In the genomic region with DNA sequence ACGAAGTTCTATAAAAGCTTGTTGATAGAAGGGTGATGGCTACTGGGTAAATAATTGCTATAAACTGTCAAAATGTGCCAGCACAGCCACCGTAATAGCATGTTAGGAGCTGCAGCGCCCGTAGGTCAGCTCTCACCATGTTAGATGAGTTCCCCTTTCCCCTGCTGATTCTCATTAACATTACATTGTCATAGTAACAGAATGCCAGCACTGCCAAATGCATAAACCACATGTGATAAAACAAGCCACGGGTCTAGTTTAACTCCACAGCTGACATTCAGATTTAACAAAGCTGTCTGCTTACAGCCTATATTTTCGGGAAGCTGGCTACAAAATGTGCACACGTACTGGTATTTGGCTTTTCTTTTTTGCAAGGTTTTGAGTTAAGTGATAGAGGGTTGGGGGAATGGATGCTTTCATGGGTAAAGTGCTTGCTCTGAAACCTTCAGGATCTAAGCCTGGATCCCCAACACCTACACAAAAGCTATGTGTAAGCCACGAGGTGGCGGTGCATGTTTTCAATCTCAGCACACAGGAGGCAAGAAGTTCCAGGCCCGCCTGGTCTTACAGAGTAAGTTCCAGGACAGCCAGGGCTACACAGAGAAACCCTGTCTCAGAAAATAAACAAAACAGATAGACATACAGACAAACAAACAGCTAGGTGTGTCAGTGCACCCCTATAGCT, we compare ENCODE assay signal across 16 mouse cellular contexts.
DNase-seq lines count a peak whose midpoint lies in the region; ATAC-seq and TF ChIP-seq lines count a peak whose summit lies in the region.
"Had no signal": no experiment of that assay in that cellular context is flagged by ENCODE, and none has a peak within 500 bp of the region (broad histone marks: within the 10 kb centered on the region; RNA-seq: fewer than 3 reads in every experiment).

No protein-coding gene starts in this region.

- peak; percentile 65 for ATAC-seq in frontal cortex, adult (ENCODE audit: low TSS enrichment)
- ATAC-seq in megakaryocyte-erythroid progenitor cell, adult 5-6 weeks (replicated peaks; ENCODE audit: low FRiP score, low TSS enrichment, poor library complexity, severe bottlenecking), result peak; percentile 34; the same call in 1 of the 2 replicates
- ATAC-seq in kidney, embryonic 15.5 days (replicated peaks; ENCODE audit: low FRiP score), result no peak
- ATAC-seq: inflammation-experienced regulatory T-cells, adult 6 months; Patski had no signal

- H3K4me2 ChIP-seq in kidney, embryonic 15.5 days, result no peak overlapping the region
- H3K4me2 ChIP-seq: embryonic facial prominence, embryonic 13.5 days; heart, embryonic 15.5 days; liver, embryonic 15.5 days had no signal

- peak; percentile 7 to 80 for DNase-seq in left cerebral cortex, postnatal 14 days (ENCODE audit: low spot score in 2 of 2)
- DNase-seq in left cerebral cortex, adult 11 months (ENCODE audit: low spot score), result no peak
- DNase-seq in brain, embryonic 14.5 days (ENCODE audit: low read depth), result peak; percentile 51
- DNase-seq in adrenal gland, postnatal 10 days, result no peak
- DNase-seq: adrenal gland, postnatal 14 days; cerebellum, adult 9-10 months; thymus, postnatal 25 days had no signal

- no peaks in the 10 kb centered on the region for H3K36me3 ChIP-seq in kidney, embryonic 15.5 days
- H3K36me3 ChIP-seq: embryonic facial prominence, embryonic 13.5 days; heart, embryonic 15.5 days; liver, embryonic 15.5 days had no signal

- no peak overlapping the region for H3K9ac ChIP-seq in kidney, embryonic 15.5 days
- H3K9ac ChIP-seq: embryonic facial prominence, embryonic 13.5 days; heart, embryonic 15.5 days; liver, embryonic 15.5 days had no signal

- no peak for TF ChIP-seq CTCF in brain, embryonic 14.5 days (IDR thresholded peaks at IDR 0.05; ENCODE audit: borderline replicate concordance, extremely low read depth, insufficient read depth, insufficient read length)

- whole genome bisulfite sequencing in kidney, embryonic 15.5 days, result 81% methylated on average over 10 of the region's 10 CpGs

- intact Hi-C loops in left cerebral cortex, postnatal 14 days (cut with DNase I), result no loop called here

- H3K4me3 ChIP-seq in kidney, embryonic 15.5 days (replicated peaks), result no peak overlapping the region
- H3K4me3 ChIP-seq: embryonic facial prominence, embryonic 13.5 days; heart, embryonic 15.5 days; liver, embryonic 15.5 days; megakaryocyte, embryonic 14.5 days had no signal

- TF ChIP-seq POLR2A in brain, embryonic 14.5 days (IDR thresholded peaks at IDR 0.05; ENCODE audit: borderline replicate concordance, extremely low read depth, insufficient read depth, insufficient read length, poor library complexity, severe bottlenecking), result no peak

- H3K9me3 ChIP-seq in kidney, embryonic 15.5 days (replicated peaks), result no peaks in the 10 kb centered on the region
- H3K9me3 ChIP-seq: embryonic facial prominence, embryonic 13.5 days; heart, embryonic 15.5 days; liver, embryonic 15.5 days; megakaryocyte, embryonic 14.5 days had no signal

- no peaks in the 10 kb centered on the region for H3K4me1 ChIP-seq in kidney, embryonic 15.5 days
- H3K4me1 ChIP-seq: heart, embryonic 15.5 days; liver, embryonic 15.5 days; megakaryocyte, embryonic 14.5 days had no signal

- no peak overlapping the region for H3K27ac ChIP-seq in kidney, embryonic 15.5 days
- H3K27ac ChIP-seq: embryonic facial prominence, embryonic 13.5 days; heart, embryonic 15.5 days; liver, embryonic 15.5 days had no signal

- H3K27me3 ChIP-seq in kidney, embryonic 15.5 days, result no peaks in the 10 kb centered on the region
- H3K27me3 ChIP-seq: embryonic facial prominence, embryonic 13.5 days; heart, embryonic 15.5 days; liver, embryonic 15.5 days; megakaryocyte, embryonic 14.5 days; Patski had no signal

Comparison
In these comparisons a context has a peak if more than half of its experiments do, and no peak if none do; other contexts are left out.
1. DNase-seq: peak in left cerebral cortex, postnatal 14 days (2 of 2) and brain, embryonic 14.5 days (single experiment); none in left cerebral cortex, adult 11 months (single experiment) and adrenal gland, postnatal 10 days (single experiment).